Mouse (Mus musculus) hindbrain, embryonic 13.5 days (tissue): Measurements from ENCODE around the gene Fam184a. TPM values are rescaled to one million over a fixed set of nuclear protein-coding genes. Genes with fewer than 3 reads are reported as not detected.

Source experiments
- ATAC-seq: fragments of 200-750 bp; cut with Nextera tagmentation; 2 replicates; pipeline ENCODE4 v1.8.0; 2017; ENCODE audit warnings: moderate TSS enrichment; ENCODE audit not compliant: low FRiP score
- H3K27ac ChIP-seq: fragments of 300-500 bp; sonication (generic); 2 replicates; pipeline ENCODE4 v1.5.1; 2015; ENCODE audit warnings: inconsistent platforms, mild to moderate bottlenecking, moderate library complexity
- H3K27me3 ChIP-seq: fragments of 300-500 bp; sonication (generic); 2 replicates; pipeline ENCODE4 v1.6.1; 2015; ENCODE audit warnings: mild to moderate bottlenecking, inconsistent platforms
- H3K36me3 ChIP-seq: fragments of 300-500 bp; sonication (generic); 2 replicates; pipeline ENCODE4 v1.6.1; 2015; ENCODE audit warnings: mild to moderate bottlenecking, inconsistent platforms
- H3K4me1 ChIP-seq: fragments of 300-500 bp; sonication (generic); replicated peaks from 2 replicates; pipeline ENCODE4 v1.6.1; 2015; ENCODE audit warnings: inconsistent platforms
- H3K4me2 ChIP-seq: fragments of 300-500 bp; sonication (generic); 2 replicates; pipeline ENCODE4 v1.6.1; 2015; ENCODE audit warnings: inconsistent platforms, mild to moderate bottlenecking, moderate library complexity
- H3K4me3 ChIP-seq: fragments of 300-500 bp; sonication (generic); 2 replicates; pipeline ENCODE4 v1.5.1; 2015; ENCODE audit warnings: mild to moderate bottlenecking, inconsistent platforms
- H3K9ac ChIP-seq: fragments of 300-500 bp; sonication (generic); 2 replicates; pipeline ENCODE4 v1.6.1; 2015; ENCODE audit warnings: mild to moderate bottlenecking, inconsistent platforms
- H3K9me3 ChIP-seq: fragments of 300-500 bp; sonication (generic); 2 replicates; pipeline ENCODE4 v1.6.1; 2016; ENCODE audit warnings: inconsistent platforms
- WGBS: fragments of 180-500 bp; shearing (Covaris S2); methylation state at CpG from one replicate; pipeline ENCODE4 v1.1.7; 2015; 5-methylcytosine and 5-hydroxymethylcytosine counted together
- polyA plus RNA-seq: library from polyadenylated mRNA; unstranded; fragments of >200 nt; fragmentation: Nextera tagmentation; extraction: Ambion mirVana; gene quantifications from 2 replicates; pipeline ENCODE4 v1.2.1, GENCODE M21; 2015

Gene Fam184a
- polyA plus RNA-seq, 1 experiment from 2014 or later, result 12.0 TPM

GRCm38 (mm10) chr10:53742961-53743360 is 8.0 kb downstream of the Fam184a start:
- no peaks in the 10 kb centered on the region for H3K36me3 ChIP-seq
- no peak overlapping the region for H3K4me2 ChIP-seq
- H3K4me1 ChIP-seq, result peaks cover 7% of the 10 kb centered on the region; the same call in 1 of the 2 replicates
- ATAC-seq, result peak; percentile 55; the same call in 1 of the 2 replicates
- H3K27me3 ChIP-seq, result no peaks in the 10 kb centered on the region
- no peak overlapping the region for H3K9ac ChIP-seq
- H3K9me3 ChIP-seq, result no peaks in the 10 kb centered on the region
- 77% methylated on average over 5 of the region's 5 CpGs for WGBS
- no peak overlapping the region for H3K27ac ChIP-seq
- H3K4me3 ChIP-seq, result no peak overlapping the region

GRCm38 (mm10) chr10:53740014-53740413 is 10.9 kb downstream of the Fam184a start:
- Histone ChIP-seq H3K4me1 (no peaks in the 10 kb centered on the region), H3K4me3 (no peak overlapping the region), H3K9me3 (no peaks in the 10 kb centered on the region), H3K27ac (no peak overlapping the region), H3K4me2 (no peak overlapping the region), H3K36me3 (no peaks in the 10 kb centered on the region), H3K27me3 (no peaks in the 10 kb centered on the region), H3K9ac (no peak overlapping the region)
- no peak for ATAC-seq

- Histone ChIP-seq H3K4me3 (no peak overlapping the region), H3K36me3 (no peaks in the 10 kb centered on the region)
- 84% methylated on average over 8 of the region's 8 CpGs for WGBS
These were observed 12.1 kb downstream of the Fam184a start for GRCm38 (mm10) chr10:53738842-53739241.

DNA sequence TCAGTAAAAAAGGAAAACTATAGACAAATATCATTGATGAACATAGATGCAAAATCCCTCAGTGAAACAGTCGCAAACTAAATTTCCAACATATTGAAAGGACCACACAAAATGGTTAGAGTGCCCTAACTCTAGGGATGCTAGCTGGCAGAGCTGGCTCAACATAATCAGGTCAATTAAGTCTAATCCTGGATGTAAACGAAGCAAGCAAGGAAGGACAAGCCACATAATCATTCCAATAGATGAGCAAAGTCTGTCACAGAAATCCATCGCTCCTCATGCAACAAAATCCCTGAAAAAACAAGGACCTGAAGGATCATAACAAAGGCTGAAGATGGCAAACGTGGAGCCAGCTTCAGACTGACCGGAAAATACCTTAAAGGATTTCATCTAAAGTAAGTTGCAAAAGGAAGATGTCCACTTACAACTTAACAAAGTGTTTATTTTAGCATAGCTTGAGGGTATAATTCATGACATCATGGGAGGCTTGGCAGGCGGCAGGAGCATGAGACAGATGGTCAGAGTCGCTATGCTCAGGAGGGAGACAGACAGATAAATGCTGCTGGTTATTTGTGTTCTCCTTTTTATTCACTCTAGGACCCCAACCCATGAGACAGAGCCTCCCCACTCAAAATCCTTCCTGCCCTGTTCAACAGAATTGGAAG is 15.6 kb downstream of the Fam184a start:
- Histone ChIP-seq H3K4me1 (no peaks in the 10 kb centered on the region), H3K27me3 (no peaks in the 10 kb centered on the region), H3K4me3 (no peak overlapping the region), H3K9ac (no peak overlapping the region), H3K9me3 (0 out of 2 replicates have a peak, but pooled peaks cover 2% of the 10 kb centered on the region), H3K36me3 (no peaks in the 10 kb centered on the region), H3K4me2 (no peak overlapping the region), H3K27ac (no peak overlapping the region)
- ATAC-seq, result no peak
- WGBS, result 86% methylated on average over 7 of the region's 7 CpGs

More at GRCm38 (mm10) chr10:53738842-53739241, 12.1 kb downstream of the Fam184a start:
- Histone ChIP-seq H3K9ac (no peak overlapping the region), H3K9me3 (no peaks in the 10 kb centered on the region), H3K4me1 (no peaks in the 10 kb centered on the region), H3K27me3 (no peaks in the 10 kb centered on the region), H3K4me2 (no peak overlapping the region), H3K27ac (no peak overlapping the region)
- ATAC-seq, result no peak

DNA sequence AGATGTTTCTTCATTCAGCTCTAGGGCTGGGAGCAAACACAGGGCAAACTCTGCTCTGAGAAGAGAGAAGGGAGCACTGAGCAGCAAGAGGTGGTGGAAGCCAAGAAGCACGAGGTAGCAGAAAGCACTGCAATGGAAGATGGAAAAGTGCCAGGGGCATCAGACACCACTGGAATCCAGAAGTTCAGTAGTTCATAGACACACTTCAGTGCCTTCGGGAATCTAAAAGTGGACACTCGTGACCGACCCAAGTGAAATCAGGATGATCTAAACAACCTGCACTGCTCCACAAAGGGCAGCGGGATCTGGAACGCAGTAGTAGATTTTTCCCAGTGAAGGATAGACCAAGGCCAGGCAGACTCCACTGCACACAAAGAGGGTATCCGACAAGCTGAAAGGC is 18.6 kb downstream of the Fam184a start:
- Histone ChIP-seq H3K4me2 (no peak overlapping the region), H3K4me3 (no peak overlapping the region), H3K9ac (no peak overlapping the region), H3K4me1 (peaks cover 5% of the 10 kb centered on the region; the same call in 1 of the 2 replicates), H3K9me3 (0 out of 2 replicates have a peak, but pooled peaks cover 2% of the 10 kb centered on the region), H3K27ac (no peak overlapping the region), H3K36me3 (no peaks in the 10 kb centered on the region), H3K27me3 (no peaks in the 10 kb centered on the region)
- no peak for ATAC-seq
- 95% methylated on average over 7 of the region's 7 CpGs for WGBS

GRCm38 (mm10) chr10:53728883-53729282 is 22.0 kb downstream of the Fam184a start:
- Histone ChIP-seq H3K9me3 (0 out of 2 replicates have a peak, but pooled peaks cover 2% of the 10 kb centered on the region), H3K4me2 (no peak overlapping the region), H3K27ac (no peak overlapping the region), H3K4me1 (peaks cover 5% of the 10 kb centered on the region; the same call in 1 of the 2 replicates), H3K9ac (no peak overlapping the region), H3K36me3 (no peaks in the 10 kb centered on the region), H3K27me3 (no peaks in the 10 kb centered on the region), H3K4me3 (no peak overlapping the region)
- WGBS, result 42% methylated on average over 1 of the region's 1 CpGs
- no peak for ATAC-seq

GRCm38 (mm10) chr10:53725301-53725700 is 25.6 kb downstream of the Fam184a start:
- Histone ChIP-seq H3K4me2 (no peak overlapping the region), H3K27me3 (no peaks in the 10 kb centered on the region), H3K9ac (no peak overlapping the region), H3K4me3 (no peak overlapping the region), H3K9me3 (no peaks in the 10 kb centered on the region), H3K36me3 (no peaks in the 10 kb centered on the region), H3K4me1 (peaks cover 5% of the 10 kb centered on the region; the same call in 1 of the 2 replicates), H3K27ac (no peak overlapping the region)
- WGBS, result 69% methylated on average over 2 of the region's 2 CpGs
- ATAC-seq, result no peak

DNA sequence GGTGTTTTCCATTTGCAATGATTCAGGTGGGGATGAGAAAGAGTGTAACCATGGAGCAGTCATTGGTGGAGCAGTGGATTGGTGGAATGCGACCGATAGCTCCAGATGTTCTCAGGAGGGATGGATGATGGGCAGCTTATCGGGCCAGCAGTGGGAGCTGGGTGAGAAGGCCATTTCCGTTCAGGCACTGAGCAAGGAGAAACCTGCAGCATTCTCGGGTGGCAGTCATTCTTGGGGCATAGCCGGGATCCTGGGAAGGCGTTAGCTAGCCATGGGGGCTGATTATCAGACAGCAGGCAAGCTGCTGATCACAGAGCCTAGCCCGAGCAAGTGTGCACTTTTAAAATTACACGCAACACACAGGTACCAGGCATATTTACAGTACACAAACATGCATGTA is 46.4 kb downstream of the Fam184a start:
- Histone ChIP-seq H3K9me3 (peaks cover 4% of the 10 kb centered on the region; the same call in 1 of the 2 replicates), H3K9ac (no peak overlapping the region), H3K4me1 (no peaks in the 10 kb centered on the region), H3K4me3 (no peak overlapping the region), H3K27me3 (no peaks in the 10 kb centered on the region), H3K36me3 (peaks cover 5% of the 10 kb centered on the region), H3K27ac (no peak overlapping the region), H3K4me2 (no peak overlapping the region)
- no peak for ATAC-seq
- WGBS, result 95% methylated on average over 9 of the region's 9 CpGs

DNA sequence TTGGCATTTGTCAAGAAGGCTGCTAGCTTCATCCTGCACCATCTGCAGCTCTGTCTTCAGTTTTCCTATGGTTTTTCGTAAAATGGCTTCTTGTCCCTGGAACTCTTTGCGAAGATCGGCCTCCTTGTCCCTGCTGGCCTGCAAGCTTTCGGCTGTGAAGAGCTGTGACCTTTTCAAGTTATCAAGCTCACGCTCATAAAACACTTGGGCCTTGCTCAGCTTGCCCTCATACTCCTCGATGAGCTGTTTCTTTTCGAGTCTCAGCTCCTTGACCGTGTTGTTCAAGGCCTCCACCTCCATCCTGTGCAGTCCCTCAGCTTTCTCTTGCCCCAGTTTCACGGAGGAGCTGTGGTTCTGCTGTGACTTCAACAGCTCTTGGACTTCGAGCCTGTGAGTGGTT is 52.4 kb downstream of the Fam184a start:
- Histone ChIP-seq H3K9ac (no peak overlapping the region), H3K27ac (no peak overlapping the region), H3K4me2 (no peak overlapping the region), H3K9me3 (peaks cover 4% of the 10 kb centered on the region; the same call in 1 of the 2 replicates), H3K36me3 (peaks cover 5% of the 10 kb centered on the region), H3K4me1 (no peaks in the 10 kb centered on the region), H3K4me3 (no peak overlapping the region), H3K27me3 (no peaks in the 10 kb centered on the region)
- WGBS, result 92% methylated on average over 10 of the region's 10 CpGs
- no peak for ATAC-seq

DNA sequence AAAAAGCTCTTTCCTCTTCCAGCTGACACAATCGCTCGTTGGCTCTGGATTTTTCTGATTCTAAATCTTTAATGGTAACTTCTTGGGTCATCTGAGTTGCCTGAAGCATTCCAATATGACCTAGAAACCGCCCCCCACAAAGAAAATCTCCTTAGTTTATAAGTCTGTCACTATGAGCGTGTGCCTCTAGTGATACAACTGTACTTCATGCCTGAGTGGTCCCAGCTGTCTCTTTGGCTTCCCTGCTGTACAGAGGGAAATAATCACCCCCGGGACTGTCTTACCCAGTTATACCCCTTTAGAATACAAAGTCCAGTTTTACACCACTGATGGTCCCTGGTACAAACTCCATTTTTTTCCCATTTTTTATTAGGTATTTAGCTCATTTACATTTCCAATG is 56.2 kb downstream of the Fam184a start:
- no peak for ATAC-seq

DNA sequence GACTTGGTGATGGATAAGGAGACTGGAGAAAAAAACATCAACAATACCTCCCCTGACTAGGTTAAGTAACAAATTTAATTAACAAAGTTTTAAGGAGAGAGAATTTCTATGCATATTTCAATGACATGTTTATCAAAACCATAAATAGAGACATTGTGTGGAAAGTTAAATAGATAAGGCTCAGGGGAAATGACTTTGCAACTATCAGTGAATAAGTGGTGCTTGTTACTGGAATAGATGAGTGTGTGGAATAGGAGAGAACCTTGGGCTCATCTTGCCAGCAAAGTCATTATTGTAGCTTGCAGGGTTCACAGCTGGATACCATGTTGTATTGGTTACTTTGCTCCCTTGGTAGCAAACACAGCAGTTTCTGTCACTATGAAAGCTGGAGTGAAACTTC is 59.7 kb downstream of the Fam184a start:
- no peaks in the 10 kb centered on the region for H3K9me3 ChIP-seq
- no peaks in the 10 kb centered on the region for H3K27me3 ChIP-seq
- no peak for ATAC-seq
- no peak overlapping the region for H3K4me3 ChIP-seq
- no peak overlapping the region for H3K4me2 ChIP-seq
- no peak overlapping the region for H3K27ac ChIP-seq
- H3K36me3 ChIP-seq, result no peaks in the 10 kb centered on the region
- H3K4me1 ChIP-seq, result 0 out of 2 replicates have a peak, but pooled peaks cover 6% of the 10 kb centered on the region
- H3K9ac ChIP-seq, result no peak overlapping the region

More for the DNA sequence above, 56.2 kb downstream of the Fam184a start:
- Histone ChIP-seq H3K9me3 (no peaks in the 10 kb centered on the region), H3K27me3 (no peaks in the 10 kb centered on the region), H3K4me3 (no peak overlapping the region), H3K4me1 (no peaks in the 10 kb centered on the region), H3K9ac (no peak overlapping the region), H3K4me2 (no peak overlapping the region), H3K36me3 (no peaks in the 10 kb centered on the region), H3K27ac (no peak overlapping the region)
- WGBS, result 84% methylated on average over 5 of the region's 5 CpGs

DNA sequence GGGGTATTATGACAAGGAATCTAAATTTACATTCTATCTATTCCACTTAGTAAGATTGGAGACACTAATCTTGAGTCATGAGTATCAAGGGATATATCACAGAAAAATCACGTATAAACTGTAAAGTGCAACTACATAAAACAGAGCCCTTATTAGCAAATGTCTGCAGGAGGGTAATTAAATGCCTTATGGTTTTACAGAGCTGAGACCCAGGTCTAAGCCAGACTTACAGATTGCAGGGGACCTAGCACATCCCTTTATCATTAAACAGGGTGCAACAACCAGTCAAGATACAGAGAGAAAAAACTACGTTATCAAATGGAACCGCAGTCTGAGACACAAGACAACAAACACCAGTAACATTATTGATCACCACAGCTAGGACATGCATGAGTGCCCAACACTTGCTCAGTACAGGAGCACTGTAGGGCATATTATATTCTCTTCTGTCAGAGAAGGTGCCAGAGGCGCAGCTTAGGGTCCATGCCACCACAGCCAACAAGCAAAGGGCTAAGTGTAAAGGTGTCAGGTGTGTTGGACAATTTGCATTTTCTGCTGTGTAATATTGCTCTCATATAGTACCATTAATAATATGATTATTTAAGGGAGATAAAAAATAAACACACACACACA is 61.9 kb downstream of the Fam184a start:
- 0 out of 2 replicates have a peak, but pooled peaks cover 6% of the 10 kb centered on the region for H3K4me1 ChIP-seq
- H3K27ac ChIP-seq, result no peak overlapping the region
- no peaks in the 10 kb centered on the region for H3K9me3 ChIP-seq
- no peaks in the 10 kb centered on the region for H3K27me3 ChIP-seq
- H3K9ac ChIP-seq, result no peak overlapping the region
- WGBS, result 74% methylated on average over 4 of the region's 4 CpGs
- peak; percentile 43; the same call in 1 of the 2 replicates for ATAC-seq
- no peaks in the 10 kb centered on the region for H3K36me3 ChIP-seq
- H3K4me3 ChIP-seq, result no peak overlapping the region
- H3K4me2 ChIP-seq, result no peak overlapping the region
